Mouse (Mus musculus) frontal cortex, postnatal 14 days (tissue): ENCODE measurements at regions not wholly inside any gene's neighbourhood (a gene's known extent, or its start where the extent isn't known, plus 50 kb on each side); places are given as distances from the start of the nearest gene placed in this dataset.
"Not testable (repeated sequence)": the region's sequence is repeated elsewhere in the genome, so short reads cannot be mapped to it uniquely, and the experiment has no call there.

Experiments
- DNase-seq, 2 experiments: peaks; one replicate each; pipeline ENCODE4 v3.0.0; 2022; ENCODE audit warnings: low spot score in 2 of 2

- DNase-seq, result not testable (repeated sequence)
Measured at GRCm38 (mm10) chr12:92886394-92887075, 1037.6 kb upstream of the Sel1l start.

GRCm38 (mm10) chr12:92884014-92884413 lies 1035.1 kb upstream of the Sel1l start:
- DNase-seq, result not testable (repeated sequence)

GRCm38 (mm10) chr12:92883091-92883490 lies 1034.1 kb upstream of the Sel1l start:
- DNase-seq, result not testable (repeated sequence)

GRCm38 (mm10) chr12:92882540-92882939 lies 1033.6 kb upstream of the Sel1l start:
- not testable (repeated sequence) for DNase-seq

- no peak for DNase-seq
Measured at GRCm38 (mm10) chr12:92873602-92874001, 1024.6 kb upstream of the Sel1l start.

DNA sequence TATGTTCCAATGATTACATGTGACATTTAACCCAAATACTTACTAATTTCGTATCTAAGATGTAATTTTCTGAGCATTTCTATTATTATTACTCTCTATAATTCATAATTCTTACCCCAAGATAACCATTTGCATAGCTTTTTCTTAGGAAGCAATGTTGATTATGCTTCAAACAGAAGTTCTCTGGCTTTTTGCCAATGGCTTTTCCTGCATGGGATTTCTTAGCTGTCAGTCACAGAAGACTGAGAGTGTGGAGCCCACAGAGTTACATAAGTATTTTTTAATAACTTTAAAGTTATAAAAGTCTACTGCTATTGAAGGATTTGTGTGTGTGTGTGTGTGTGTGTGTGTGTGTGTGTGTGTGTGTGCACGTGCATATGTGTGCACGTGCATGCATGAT lies 1020.4 kb upstream of the Sel1l start:
- DNase-seq, result no peak

- no peak for DNase-seq
Measured at GRCm38 (mm10) chr12:92823090-92823786, 974.3 kb upstream of the Sel1l start.

DNA sequence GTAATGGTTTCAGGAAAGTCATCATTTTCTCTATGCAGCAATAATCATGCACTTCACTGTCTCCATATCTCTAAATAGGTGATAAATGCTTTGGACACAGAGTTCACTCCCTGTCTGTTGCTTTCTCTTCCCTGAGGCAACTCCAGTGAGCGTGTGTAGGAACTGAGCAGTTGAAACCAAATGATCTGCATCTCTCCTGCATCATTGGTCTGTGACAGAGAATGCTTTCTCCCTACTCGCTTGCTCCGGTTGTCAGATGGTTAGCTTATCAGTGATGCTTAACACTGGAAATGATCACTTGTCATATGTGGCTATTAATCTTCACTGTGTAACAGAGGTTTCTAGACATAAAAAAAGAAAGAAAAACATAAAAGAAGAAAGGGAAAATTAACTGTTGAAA lies 969.7 kb upstream of the Sel1l start:
- DNase-seq, result no peak

GRCm38 (mm10) chr12:92801121-92801520 lies 952.2 kb upstream of the Sel1l start:
- no peak for DNase-seq

DNA sequence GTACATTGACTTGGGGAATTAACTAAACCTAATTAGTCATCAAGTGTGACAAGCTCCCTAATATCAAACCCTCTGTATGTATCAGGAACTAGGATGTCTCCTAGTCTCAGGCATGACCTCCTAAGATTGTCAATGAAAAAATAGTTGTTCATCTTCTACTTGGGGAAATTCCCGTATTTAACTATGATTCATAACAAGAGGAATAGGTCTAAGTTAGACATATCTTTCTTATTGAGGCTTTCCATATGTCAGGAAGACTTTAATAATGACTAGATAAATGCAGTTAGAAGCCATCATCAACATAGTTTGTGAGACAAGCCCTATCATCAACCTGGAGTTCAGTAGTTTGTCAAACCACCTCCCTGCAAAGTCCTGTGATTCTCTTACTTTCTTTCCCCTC lies 934.4 kb upstream of the Sel1l start:
- DNase-seq, result no peak

GRCm38 (mm10) chr12:92779695-92780292 lies 930.8 kb upstream of the Sel1l start:
- no peak for DNase-seq

DNA sequence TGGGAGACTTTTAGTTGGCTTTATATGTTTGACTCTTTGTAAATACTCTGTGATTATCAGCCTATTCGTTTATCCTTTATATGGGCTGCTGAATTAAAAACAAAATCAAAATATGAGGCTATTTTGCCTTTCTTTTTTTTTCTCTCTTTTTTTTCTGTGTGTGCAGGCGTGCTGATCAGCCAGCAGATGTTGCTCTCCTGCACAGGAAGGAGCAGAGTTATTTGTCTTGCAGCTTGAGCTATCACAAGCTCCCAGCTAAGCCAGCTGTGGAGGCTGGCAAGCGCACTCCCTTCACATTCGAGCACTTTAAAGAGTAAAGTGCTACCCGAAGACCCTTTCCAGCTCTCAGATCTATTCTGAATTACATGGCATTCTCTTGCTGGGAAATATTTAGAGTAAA lies 926.7 kb upstream of the Sel1l start:
- no peak for DNase-seq

DNA sequence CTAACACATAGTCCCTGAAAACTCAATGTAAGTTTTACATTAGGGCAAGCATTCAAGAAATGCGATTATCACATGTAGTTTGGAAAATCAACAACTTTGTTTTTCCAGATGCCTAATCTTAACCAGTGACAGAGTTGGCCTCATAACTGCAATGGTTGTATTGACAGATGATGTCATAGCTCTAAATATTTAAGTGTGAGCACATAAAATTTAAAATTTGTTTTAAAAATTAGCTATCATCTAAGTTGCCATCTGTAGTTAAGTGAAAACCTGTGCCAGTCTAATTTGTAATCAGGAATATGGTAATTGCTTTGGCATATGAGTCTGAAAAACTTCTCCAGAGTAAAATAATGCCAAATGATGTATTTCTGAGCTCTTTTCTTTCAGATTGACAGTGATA lies 899.6 kb upstream of the Sel1l start:
- DNase-seq, result no peak

DNA sequence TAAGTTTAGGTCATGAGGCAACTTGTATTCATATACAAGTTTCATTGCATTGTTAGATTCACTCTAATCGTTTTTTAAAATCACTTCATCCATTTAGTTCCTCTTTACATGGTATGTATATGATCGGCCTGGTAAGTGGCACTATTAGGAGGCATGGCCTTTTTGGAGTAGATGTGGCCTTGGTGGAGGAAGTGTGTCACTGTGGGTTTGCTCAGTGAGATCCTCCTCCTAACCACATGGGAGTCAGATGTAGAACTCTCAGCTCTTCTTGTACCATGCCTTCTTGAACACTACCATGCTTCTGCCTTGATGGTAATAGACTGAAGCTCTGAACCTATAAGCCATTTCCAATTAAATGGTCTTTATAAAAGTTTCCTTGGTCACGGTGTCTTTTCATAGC lies 891.9 kb upstream of the Sel1l start:
- no peak for DNase-seq

- no peak for DNase-seq
Measured at GRCm38 (mm10) chr12:92739196-92739595, 890.2 kb upstream of the Sel1l start.

DNA sequence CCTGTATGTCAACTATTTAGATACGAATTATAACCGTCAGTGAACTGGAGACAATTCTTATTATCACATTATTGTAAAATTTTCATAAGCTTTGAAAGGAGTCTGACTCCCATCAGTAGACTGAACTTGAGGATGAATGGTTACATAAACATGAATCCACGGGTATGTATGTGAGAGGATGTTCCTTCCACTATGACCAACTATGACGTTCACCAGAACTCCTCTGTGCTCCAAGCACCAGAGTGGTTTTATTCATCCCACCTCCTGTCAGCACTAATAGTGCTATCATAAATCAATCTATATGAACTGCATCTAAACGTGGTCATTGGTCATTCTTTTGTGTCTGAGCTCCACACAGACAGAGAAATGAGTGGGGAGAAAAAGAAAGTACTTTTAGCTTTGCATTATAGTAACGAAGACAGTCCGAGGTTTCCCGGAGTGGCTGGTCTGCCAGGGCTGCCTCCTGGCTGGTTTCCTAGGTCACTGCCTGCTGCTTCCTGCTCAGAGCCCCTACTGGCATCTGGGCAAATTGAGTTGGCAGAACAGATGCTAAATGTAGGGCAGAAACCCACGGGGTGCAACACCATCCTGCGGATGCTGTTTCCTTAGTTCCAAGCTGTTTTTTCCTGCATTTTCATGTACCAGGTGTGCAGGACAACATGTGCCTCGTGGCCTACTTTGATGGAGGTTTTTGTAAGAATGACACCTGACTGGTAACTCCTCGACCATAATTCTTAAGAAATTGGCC lies 888.8 kb upstream of the Sel1l start:
- DNase-seq, result peak; percentile 12

DNA sequence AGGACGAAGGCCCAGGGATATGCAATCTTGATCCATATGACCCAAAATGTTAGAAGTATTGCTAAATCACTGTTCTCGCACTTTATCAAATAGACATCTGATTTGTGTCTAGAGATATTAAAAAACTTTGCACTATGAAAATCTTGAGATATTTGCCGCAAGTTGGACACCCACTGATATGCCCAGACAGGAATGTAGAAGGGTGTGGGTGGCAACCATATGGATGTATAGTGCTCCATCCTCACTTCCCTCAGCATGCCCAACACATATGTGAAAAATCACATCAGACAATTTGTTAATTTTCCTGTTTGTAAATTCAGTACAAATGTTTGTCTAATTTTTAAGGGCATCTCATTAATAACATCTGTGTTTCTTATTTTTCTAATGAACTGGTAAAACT lies 874.1 kb upstream of the Sel1l start:
- DNase-seq, result no peak

GRCm38 (mm10) chr12:92713415-92713814 lies 864.5 kb upstream of the Sel1l start:
- no peak for DNase-seq

DNA sequence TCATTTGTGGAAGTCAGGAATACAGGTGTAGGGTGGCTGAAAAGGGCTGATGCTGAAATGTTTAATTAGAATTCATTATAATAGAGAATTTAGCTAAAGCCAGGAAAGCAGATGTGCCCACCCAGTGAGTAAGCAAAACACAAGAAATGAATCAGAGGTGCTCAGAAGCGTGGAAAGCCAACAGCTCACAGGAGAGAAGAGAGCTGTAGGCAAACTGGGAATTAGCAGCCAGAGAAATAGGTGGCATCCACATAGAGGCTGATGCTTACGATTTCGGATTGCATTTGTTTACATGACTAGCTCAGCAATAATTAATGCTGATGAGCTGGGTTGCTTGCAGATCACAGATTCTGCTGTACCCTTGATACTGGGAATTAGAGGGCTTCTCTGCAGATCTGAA lies 859.5 kb upstream of the Sel1l start:
- DNase-seq, result no peak

- no peak for DNase-seq
Measured at GRCm38 (mm10) chr12:92703731-92704130, 854.8 kb upstream of the Sel1l start.

DNA sequence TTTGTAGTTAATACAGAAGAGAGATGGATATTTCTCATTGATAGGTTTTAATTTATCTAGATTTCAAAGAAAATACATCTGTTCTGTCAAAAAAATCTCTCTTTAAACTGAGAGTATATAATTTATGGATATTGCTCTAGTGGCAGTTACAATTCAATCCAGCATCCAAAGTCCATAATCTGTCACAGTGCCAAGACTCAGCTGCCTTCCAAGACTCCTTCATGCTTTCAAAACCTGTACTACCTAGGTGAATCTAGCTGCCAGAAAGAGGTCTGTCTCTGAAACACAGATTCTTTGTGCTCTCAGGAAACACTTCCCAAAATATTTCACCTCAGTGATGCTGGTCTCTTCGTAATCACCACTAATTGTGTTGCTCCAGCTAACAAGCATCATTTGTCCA lies 844.0 kb upstream of the Sel1l start:
- no peak for DNase-seq

- no peak for DNase-seq
Measured at GRCm38 (mm10) chr12:92672396-92672795, 823.4 kb upstream of the Sel1l start.
